Mouse (Mus musculus) T-helper 2 cell (primary cell): Measurements from ENCODE around the gene Pkp4.

Source experiments
- in situ Hi-C: fragments of 300-600 bp; cut with MboI, MseI; formaldehyde crosslinking; loops from one replicate; pipeline ENCODE4 v1.15.1; 2025; ENCODE audit warnings: high pct_unique_total_duplicates

The Pkp4 gene

DNA sequence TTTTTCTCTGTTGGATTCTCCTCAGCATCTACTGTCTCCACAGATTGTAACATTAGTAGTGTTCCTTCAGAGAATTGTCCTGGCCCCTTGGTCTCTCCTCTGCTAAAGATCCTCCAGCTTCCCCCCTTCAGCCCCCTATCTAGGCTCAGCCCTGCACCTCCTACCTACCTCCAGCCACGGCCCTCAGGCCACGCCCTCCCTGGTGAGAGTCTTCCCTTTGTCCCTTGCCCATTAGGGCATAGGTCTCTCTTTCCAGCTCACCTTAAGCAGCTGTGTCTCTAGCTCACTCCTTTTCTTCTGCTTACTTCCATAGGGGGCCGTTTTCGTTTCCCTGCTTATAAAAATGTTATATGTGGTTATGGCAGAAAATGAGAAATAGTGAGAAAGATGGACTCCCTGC lies 22.9 kb downstream of the Pkp4 start:
- in situ Hi-C loops, result loop anchor here (25.0 kb wide), 1 partner anchor 1896 kb away; no protein-coding TSS in a partner anchor

DNA sequence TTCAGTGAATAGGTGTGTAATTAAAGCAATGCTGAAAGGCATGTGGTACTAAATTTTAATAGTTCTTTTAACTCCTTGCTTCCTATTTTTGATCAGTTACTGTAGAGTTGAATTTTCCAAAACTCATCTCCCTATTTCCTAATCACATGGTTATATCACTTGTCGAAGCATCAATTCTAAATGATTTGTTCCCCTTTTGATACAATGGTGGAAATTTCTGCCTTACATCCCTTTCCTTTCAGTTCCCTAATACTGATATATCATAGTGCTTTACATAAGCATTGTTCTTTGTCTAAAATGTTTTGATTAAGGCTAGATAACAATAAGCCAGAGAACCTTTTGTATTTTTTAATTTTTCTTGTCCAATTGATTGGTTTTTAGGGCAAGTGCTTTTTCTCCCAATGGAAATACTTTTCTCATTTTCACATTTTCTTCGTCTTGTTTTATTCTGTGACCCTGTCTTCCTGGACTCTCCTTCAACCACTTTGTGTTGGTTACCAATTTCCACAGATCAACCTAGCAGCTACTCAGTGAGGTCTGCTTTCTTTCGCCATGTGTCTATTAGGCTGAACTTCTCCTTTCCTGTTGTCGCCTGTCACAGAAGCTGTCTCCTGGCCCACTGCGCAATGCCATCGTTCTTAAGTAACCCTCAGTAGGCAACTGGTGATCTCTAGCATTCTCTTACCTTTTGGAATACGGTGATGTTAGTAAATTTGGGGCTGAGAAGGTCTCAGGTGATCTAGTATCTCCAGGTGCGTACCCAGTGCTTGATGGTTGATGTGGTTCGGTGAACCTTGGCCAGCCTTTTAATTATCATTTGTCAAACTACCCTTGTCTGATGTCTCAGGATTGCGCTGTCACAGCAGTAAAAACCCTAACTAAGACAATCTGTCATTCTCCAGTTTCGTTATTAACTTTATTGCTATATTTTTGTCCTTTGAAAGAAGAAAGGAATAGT lies 23.7 kb downstream of the Pkp4 start:
- in situ Hi-C loops, result loop anchor here (25.0 kb wide), 1 partner anchor 1897 kb away; no protein-coding TSS in a partner anchor

DNA sequence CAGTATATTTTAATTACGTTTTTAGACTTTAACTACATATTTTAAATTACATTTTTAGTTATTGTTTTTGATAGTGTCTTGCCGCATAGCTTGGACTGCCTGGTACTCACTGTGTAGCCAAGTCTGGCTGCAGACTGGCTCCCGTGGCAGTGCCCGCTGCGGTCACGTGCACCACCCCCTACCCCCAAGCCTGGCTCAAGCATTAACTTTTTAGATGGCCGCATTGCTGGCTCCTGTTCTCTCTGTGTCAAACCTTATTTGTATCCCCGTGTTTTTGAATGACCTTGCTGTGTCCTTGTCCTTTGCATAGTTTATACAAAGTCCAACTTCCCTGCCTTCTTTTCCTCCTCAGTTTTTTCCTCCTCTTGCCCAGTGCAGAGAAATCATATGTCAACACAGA lies 25.5 kb downstream of the Pkp4 start:
- in situ Hi-C loops, result loop anchor here (25.0 kb wide), 1 partner anchor 1899 kb away; no protein-coding TSS in a partner anchor

DNA sequence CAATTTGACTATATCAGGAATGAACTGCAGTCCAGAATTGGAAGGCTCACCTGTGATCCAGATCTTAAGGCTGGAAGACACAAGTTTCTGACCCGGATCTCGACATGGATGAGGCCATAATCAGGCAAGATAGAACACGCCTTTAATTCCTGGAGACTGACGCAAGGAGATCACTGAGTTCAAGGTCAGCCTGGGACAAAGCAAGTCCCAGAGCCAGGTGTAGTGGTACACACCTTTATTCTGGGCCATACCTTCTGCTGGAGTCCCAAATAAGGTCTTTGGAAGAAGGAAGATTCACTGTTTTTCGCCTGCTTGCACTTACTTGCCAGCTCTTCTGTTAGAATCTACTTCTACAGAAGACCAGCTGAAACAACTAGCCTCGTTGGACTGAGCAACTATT lies 26.3 kb downstream of the Pkp4 start:
- in situ Hi-C loops, result loop anchor here (25.0 kb wide), 1 partner anchor 1900 kb away; no protein-coding TSS in a partner anchor

DNA sequence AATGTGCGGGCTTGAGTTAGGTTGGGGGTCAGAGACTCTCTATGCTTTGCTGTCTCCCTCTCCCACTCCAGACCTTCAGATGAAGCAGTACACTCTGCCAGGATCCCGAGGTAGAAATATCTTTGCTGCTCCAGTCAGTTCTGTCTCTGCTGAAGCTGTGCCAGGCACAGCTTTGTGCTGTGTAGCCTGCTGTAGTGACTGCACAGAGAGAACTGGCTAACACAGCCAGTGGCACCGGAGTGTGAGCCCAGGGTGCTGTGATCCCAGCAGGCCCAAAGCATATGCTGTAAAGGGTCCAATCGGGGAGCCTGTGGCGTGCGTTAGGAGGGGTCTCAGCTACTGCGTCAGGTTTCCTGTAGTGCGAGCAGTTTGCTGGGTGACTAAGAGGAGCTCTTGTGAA lies 27.7 kb downstream of the Pkp4 start:
- in situ Hi-C loops, result loop anchor here (25.0 kb wide), 1 partner anchor 1901 kb away; no protein-coding TSS in a partner anchor

DNA sequence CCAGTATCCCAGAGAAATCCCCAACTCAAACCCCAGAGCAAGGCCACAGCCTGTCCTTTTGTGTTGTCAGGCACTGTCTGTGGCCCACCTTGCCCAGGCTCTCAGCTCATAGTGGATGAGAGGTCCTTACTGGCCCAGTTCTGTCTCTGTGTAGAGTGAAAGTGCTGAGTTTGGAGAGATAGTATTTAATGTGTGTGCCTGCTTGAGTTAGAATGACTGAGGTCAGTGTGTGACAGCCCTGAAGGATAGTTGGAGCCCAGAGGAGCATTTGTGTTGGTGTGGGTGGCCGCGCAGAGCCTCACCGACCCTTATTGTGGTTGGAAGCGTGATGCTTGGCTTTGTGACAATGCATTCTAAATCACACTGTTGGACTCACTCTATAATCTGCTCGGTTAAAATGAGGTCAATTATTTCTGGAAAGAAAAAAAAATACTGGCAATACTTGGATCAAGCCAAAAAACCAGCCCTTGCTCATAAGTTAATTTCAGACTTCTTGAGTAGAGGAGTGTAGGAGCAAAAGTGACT lies 29.1 kb downstream of the Pkp4 start:
- in situ Hi-C loops, result loop anchor here (25.0 kb wide), 1 partner anchor 1902 kb away; no protein-coding TSS in a partner anchor

DNA sequence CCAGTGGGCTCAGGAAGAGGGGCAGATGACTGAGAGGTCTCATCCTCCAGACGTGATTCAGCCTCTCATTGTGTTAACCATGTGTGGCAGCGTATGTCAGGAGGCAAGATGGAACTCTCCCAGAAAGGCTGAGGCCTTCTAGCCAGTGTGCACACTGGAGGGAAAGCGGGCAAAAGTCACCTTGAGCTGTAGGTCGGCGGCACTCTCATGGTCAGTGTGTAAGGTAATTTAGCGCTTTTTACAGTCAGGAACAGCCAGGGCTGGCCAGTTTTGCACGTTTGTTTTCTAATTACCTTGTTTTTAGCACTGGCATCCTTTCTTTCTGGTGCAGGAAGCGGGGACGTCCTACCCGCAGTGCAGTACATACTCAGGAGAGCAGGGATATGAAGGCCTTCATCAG lies 29.5 kb downstream of the Pkp4 start:
- in situ Hi-C loops, result loop anchor here (25.0 kb wide), 1 partner anchor 1903 kb away; no protein-coding TSS in a partner anchor

DNA sequence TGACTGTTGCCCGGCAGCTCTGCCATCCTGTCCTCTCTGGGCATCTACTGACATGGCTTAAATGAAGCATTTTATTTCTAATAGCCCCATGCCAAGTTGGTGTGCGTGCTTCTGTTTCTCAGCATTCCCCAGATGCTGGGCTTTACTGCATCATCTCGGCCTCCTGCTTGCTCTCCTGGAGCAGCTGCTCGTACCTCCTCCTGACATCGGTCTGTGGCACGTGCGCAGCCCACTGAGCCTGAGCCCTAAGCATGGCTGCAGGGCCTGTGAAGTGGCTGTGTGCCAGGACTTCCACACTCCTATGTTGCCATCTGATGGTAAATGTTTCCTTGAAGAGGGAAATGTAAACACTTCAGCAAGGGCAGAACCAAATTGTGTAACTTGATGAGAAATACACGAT lies 30.8 kb downstream of the Pkp4 start:
- in situ Hi-C loops, result loop anchor here (25.0 kb wide), 1 partner anchor 1904 kb away; no protein-coding TSS in a partner anchor

DNA sequence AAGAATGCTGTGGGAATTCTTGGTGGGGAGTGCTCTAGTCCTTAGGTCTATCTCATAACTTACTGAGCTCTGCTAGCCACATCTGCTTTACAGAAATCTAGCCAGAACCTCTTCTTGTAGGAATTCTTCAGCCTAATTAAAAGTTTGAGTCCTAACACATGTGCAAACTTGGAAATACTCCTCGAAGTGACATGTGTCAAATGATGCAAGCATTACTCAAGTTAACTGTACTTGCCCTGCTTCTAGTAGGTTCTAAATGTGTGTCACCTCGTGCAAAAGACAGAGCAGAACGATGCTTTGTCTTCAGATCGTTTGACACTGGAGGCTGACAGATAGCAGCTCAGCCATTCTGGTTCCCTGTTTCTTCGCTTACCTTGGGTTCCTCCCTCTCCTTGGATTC lies 32.5 kb downstream of the Pkp4 start:
- in situ Hi-C loops, result loop anchor here (25.0 kb wide), 1 partner anchor 1906 kb away; no protein-coding TSS in a partner anchor

DNA sequence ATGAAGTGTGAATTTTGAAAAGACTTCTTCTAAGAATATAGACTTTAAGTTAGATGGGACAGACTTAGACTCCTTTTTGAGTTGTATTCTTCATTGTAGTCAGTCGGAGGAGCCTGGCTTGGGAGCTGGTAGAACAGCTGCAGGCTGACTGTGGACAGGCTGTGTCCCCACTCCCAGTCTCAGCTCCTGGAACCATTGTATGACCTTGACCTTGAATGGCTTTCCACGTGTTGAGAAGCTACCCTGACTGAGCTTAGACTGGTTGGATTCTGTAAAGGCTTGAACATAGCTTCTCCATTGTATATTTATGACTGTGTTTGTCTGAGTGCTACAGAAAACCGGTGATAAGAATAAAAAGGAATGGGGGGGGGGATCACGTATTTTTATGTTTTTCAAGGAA lies 36.5 kb downstream of the Pkp4 start:
- in situ Hi-C loops, result loop anchor here (25.0 kb wide), 1 partner anchor 1910 kb away; no protein-coding TSS in a partner anchor

DNA sequence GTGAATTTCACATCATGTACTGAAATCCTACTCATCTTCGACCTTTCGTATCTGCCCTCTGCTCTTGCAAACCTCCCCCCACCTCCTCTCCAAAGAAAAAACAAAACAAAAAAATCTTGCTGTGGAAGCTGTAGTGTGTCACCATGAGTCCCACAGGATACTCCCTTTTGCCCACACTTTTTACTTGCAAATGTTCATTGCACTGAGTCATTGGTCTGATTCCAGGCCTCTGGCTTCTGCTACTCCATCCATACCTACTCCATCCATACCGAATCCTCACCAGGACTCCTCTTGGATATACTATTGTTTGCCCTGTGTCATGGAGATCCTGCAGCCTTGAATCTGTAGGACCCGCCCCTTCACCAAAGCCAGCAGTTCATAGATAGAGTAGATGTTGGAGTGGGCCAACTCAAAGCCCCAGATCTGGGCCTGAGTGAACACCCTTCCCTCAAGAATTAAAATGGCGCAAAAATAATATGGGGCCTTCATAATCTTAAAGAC lies 38.9 kb downstream of the Pkp4 start:
- in situ Hi-C loops, result loop anchor here (25.0 kb wide), 1 partner anchor 1912 kb away; no protein-coding TSS in a partner anchor

DNA sequence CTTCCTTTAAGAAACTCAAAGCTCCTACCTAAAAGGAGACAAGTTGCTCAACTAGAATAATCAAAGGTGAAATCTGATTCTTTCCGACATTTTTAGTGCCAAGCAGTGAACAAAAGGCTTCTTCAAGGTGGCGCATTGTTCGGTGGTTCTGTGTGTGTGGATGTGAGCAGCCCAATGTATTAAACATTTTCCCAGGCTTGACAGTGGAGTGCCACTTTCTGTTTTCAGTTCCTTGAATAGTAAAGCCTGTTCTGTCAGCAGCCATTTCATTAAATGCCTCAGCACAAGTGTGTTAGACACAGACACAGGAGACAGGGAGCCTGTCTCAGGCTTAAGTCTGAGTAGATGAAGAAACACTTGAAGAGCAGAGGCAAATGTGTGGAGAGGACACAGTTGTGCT lies 39.9 kb downstream of the Pkp4 start:
- in situ Hi-C loops, result no loop called here

DNA sequence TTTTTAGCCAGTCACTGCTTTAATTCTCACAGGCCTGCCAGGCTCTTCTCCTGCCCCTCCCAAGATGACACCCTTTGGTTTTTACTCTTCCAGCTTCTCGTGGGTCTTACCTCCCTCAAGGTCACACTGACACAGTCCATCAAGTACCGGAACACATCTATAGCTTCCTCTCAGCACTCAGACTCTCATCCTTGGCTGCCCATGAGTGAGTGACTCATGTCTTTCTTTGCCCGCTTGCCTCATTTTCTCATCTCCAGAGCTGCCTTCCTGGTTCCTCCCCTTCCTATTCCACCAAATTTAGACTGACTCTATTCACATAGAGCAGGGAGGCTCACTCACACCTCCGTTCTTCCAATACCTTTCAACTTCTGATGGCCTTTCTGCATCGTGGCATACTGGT lies 42.3 kb downstream of the Pkp4 start:
- in situ Hi-C loops, result no loop called here

DNA sequence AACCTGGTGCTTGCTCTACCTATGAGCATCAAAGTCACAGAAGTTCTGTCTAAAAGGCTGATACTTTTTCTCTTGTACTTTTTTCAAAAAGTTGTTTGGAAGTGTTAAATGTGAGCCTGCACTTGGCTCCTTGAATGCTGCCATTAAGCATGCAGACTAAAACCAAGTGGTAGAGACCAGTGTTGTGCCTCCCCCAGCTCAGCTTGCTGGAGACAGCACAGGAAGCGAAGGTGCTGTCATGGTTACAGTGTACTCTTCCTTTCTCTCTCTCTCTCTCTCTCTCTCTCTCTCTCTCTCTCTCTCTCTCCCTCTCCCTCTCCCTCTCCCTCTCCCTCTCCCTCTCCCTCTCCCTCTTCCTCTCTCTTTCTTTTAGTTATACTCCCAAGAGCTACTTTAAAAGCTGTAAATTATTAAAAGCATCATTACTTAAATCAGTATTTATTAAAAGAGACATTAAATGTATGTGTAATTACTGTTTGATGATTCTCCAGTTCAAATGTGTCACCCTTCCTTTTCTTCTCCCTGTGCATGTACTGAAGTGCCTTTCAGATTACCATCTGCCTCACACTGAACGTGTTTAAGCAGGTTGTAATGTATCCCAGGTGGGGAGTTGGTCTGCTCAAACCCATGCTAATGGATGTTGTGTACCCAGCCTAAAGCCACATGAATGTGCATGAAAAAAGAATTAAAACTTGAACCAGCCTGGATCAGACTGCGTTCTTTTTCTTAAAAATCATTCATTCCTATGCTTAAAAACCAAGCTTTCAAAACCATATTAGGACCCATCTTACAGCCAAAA lies 43.2 kb downstream of the Pkp4 start:
- in situ Hi-C loops, result no loop called here

DNA sequence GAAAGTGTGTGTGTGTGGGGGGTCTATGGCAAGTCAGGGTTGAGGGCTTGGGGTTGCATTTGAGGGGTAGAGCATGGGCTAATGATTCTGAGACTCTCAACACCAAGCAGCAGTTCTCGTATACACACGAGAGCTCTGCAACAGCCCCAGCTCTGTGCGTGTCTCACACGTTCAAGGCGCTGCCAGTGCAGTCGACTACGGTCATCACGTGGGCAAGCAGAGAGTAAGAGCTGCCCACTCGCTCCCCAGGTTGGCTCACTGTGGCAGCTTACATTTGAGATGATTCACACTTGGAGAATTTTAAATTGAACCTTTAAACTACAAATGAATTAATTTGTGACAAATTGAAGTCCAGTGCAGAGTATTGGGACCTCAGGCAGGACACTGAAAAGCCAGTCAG lies 44.4 kb downstream of the Pkp4 start:
- in situ Hi-C loops, result no loop called here

DNA sequence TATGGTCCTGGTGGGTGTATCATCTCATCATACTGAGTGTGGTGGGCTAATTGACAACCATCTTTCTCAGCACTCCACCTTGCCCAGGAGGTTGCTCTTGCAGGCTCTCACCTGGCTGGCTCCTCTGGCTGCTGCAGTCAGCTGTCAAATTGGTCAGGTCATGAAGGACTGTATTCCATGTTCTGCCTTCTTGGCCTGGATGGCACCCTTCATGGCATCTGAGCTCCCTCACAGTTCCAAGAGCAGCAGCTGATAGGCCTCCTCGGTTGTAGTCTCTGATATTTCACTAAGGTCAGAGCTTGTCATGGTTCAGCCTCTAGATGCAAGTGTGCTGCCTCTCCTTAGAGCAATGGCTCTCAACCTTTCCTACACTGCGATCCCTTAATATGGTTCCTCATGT lies 45.5 kb downstream of the Pkp4 start:
- in situ Hi-C loops, result no loop called here

DNA sequence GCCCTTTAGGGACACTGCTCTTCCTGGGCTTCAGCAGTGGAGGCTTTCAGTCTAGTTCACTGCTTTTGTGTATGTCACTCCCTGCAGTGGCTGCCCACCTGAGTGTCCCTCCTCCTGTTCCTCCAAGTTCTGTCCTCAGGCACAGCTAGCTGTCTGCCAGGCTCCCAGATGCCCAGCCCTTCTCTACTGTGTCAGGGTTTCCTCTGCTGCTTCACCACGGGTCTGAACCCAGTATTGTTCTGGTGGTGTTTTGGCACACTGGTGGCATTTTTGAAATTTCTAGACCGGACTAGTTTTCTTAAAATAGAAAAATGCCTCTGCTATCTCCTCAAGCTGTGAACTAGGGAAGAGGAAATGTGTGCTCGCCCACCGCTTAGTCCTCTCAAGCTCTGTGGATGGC lies 46.6 kb downstream of the Pkp4 start:
- in situ Hi-C loops, result no loop called here

DNA sequence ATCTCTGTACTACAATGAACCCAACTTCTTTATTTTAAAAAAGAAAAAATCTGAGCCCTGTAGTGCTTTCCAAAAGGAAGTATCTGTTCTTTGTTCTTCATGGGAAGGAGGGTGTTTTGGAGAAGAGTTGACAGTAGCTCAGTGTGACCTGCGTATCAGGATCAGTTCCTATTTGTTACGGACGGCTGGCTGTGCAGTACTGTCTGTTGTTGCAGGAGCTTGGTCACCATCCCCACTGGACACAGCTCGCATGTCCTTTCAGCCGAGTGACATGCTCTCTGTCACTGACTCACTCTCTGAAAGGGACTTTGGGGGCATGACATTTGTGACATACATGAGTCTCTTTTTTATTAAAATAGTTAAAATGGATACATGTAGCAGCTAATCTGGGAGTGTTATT lies 47.1 kb downstream of the Pkp4 start:
- in situ Hi-C loops, result no loop called here

DNA sequence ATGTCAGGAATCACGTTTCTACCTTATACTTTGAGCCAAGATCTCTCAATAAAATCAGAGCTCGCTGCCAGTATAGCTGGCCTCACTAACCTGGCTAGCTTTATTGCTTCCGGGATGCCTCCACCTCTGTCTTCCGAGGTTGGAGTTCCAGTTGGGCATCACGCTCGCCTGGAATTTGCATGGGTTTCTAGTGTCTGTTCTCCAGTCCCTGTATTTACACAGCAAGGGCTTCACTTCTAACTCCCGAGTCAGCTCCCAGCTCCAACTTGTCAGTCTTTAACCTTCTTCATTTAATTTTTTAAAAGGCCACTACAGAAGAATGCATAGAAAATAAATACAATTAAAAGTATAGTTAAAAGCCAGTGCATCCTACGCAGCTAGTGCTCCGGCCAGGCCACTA lies 47.6 kb downstream of the Pkp4 start:
- in situ Hi-C loops, result no loop called here

DNA sequence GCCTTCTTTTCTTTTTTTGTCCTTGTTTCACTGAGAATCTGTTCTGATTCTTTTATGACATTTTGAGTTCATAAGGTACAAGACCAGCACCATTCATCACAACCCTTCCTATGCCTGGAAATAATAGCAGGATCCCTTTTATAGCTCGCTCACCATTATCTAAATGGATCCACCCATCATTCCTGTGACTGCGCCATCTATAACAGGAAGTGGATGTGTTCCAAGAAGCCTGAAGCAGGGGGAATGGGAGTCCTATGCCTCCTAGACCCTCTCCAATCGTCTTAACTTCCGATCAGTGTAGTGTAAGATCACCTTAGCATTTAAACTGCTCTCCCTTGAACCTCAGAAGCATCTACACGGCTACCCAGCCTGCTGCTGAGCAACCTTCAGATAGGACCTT lies 50.4 kb downstream of the Pkp4 start:
- in situ Hi-C loops, result no loop called here

DNA sequence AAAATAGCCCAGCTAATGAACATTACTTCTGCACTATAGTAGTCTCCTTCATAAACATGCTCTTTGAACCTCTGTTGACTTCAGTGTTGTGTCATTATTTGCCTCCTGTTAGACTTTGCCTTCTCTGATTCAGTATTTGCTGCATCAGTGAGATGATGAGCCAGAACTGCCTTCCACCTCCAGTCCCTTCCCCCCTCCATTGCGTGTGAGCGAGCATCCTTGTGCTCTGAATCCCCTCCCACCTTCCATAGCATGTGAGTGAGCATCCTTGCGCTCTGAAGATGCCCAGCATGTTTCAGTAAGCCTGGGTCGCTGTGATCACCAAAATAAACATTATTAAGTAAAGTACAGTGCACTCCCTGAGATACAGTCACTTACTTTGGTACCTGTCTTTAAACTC lies 51.8 kb downstream of the Pkp4 start:
- in situ Hi-C loops, result no loop called here

DNA sequence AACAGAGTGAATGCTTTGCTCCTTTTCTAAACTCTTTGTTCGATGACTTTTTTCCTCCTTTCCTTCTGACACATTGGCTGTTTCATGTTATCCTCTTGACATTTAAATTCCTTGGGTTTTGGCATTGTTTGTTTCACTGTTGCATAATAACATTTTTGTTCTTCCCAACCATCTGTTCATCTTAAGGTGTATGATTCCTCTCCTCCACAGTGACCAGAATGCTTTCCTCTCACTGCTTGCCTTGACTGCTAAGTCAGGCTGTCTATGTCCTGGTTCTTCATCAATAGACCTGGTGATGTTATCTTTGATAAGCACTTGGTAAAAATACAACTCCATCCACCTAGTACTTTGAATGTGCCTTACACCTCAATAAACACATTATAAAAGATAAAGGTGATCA lies 52.2 kb downstream of the Pkp4 start:
- in situ Hi-C loops, result no loop called here
